Mouse (Mus musculus) monocyte, adult 2 months (primary cell): Measurements from ENCODE around the gene Oas2.
"Not testable (repeated sequence)": the region's sequence is repeated elsewhere in the genome, so short reads cannot be mapped to it uniquely, and the experiment has no call there.

Experiments
- DNase-seq, 2 experiments: peaks; one replicate each; pipeline ENCODE4 v3.0.0; 2022; ENCODE audit warnings: low spot score in 2 of 2, low read depth in 1 of 2

The Oas2 gene

DNA sequence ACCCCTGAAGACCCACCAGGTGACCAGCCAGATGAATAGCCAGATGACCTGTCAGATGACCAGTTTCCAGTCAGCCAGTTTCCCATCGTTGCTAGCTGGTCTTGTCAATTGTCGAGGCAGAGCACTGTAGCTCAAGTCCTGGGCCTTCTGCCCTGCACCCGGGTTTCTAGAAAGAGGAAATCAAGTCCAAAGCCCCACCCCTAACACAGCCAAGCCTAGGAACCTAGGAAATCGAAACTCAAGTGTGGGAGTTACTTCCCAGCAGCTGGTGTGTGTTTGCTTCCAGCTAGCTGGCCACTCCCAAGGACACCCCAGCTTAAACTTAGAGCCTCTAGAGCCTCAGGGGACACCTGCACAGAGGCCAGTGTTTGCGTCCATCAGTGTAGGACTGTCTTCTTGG lies at the start of gene Oas2:
TSS of gene Oas2 (minus strand) at position 166 of the 400 bp plus-strand sequence.
- DNase-seq = peak; percentile 4 to 5

DNA sequence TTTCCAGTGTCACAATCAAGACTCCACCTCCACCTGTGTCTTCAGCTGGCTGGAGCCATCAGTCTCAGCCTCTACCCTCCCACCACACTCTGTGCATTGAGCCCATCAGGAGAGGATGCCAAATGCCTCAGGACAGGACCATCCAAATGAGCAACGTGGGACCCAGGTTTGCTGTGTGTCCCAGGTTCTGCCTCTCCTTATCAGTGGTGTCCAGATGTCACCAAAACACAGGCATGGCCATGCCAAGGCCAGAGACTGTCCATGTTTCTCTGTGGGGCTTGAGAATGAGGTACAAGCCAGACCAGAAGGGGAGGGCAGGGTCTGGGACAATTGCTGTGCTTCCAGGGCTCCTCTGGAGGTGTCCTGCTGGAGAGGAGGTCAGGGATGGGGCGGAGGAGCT lies 49.3 kb upstream of the Oas2 start:
- not testable (repeated sequence) for DNase-seq

DNA sequence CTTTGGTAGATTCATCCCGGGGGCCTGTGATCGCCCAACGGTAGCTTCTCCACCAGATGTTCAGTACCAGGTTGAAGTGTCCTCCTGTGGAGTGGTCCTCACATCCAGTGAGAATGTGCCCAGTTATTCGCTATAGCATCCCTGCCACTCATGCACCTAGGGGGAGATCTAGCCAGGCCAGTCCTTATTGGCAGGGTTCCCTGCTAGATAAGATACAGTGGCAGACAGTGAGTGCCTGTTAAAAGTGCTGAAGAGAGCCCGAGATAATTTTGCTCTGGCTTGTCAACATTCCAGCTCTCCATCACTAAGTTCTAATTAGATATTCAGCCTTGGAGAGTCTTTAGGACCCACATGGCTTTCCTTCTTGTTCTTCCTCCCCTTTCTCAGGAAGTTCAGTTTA lies 48.5 kb upstream of the Oas2 start:
- not testable (repeated sequence) for DNase-seq

DNA sequence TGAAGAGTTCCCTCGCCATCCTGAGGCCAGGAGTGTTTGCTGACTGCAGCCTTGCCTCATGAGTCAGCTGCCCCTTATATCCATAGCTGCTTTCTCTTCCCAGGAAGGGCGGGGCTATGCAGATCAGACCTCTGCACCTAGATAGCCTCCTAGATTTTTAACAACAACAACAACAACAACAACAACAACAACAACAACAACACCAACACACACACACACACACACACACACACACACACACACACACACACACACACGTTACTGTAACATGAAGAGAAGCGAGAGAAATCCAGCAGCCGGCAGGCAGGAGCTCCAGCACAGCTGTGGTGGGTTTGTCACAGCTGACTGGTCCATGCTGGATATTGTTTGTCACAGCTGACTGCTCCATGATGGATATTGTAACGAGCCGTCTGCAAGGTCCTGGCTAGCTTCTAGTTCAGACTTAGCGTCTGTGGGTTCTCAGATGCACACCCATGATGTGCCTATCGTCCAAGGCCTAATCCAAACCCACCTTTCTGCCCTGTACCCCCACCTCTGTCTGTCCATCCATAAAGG lies 45.9 kb upstream of the Oas2 start, which contains the start of gene Oas1e:
TSS of gene Oas1e (minus strand) at position 51 of the 555 bp plus-strand sequence.
- not testable (repeated sequence) for DNase-seq

DNA sequence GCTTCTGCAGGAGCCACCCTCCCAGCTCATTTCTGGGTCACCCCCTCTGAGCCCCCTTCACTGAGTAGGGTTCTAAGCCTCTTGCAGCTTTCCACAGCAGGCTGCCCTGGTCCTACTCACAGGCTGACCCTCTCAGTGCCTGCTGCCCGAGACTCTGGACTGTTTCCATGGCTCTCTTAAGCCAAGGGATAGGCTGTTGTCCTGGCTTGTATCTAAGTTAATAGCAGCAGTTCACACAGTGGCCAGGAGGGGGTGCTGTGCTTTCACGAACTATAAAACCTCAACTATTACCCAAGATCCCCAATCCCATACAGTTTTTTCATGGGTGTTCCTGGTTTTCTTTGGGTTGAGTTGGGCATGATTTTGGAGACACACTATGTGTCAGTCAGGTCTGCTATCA lies 43.4 kb upstream of the Oas2 start:
- DNase-seq = peak in 1 of 2 experiments; percentile 19

DNA sequence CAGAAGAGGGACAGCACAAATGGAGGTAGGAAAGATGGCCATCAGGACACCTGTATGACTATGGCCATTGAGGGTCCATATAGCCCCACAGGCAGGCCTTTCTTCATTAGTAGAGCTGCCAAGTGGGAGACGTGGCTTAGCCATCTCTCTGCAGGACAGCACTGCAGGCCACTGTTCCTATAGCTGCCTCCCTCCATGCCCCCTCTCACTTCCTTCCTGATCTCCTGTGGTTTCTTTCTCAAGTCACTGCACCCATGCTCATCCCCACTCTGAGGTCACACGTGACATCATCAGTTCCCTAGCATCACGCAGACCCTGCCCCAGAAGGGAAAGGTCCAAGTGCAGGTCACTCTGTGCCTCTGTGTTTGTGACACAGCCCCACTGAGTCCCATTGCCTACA lies 37.4 kb upstream of the Oas2 start:
- DNase-seq = no peak

DNA sequence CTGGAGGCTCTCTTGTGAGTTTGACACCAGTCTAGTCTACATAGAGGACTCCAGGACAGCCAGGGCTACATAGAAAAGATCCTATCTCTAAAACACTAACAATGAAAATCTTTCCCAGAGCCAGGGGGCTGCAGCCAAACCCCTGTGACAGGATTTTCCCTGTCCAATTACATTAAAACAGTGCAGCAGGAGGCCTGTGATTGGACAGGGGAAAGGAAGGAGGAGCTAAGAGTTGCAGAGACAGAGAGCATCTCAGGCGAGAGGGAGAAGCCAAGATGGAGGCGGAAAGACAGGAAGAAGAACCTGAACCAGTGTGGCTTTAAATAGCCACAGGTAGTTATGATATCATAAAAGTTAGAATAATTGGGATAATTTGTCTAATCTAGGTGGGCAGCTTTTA lies 32.8 kb upstream of the Oas2 start:
- DNase-seq = no peak

DNA sequence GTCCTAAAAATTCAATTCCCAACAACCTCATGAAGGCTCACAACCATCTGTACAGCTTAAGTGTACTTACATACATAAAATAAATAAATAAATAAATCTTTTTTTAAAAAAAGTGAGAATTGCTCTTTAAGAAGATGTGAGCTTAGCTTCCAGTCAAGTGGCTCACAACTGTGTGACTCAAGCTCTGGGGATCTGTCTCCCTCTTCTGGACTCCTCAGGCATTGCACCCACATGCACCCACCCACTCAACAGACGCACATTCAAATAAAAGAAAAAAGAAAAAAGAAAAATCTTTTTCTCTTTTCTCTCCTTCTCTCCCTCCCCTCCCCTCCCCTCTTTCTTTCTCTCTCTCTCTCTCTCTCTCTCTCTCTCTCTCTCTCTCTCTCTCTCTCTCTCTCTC lies 32.0 kb upstream of the Oas2 start:
- no peak for DNase-seq

DNA sequence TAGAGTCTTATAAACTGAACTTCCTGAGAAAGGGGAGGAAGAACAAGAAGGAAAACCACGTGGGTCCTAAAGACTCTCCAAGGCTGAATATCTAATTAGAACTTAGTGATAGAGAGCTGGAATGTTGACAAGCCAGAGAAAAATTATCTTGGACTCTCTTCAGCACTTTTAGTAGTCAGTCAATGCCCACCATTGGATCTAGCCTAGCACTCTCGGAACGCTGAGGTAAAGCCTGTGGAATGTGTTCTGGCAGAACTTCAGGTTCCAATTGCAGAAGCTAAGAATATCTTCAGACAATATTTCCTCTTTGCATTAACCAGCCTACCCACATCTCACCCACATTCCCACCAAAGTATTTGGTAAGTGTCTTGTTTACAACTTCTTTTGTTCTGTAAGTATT lies 30.3 kb upstream of the Oas2 start:
- DNase-seq = no peak

DNA sequence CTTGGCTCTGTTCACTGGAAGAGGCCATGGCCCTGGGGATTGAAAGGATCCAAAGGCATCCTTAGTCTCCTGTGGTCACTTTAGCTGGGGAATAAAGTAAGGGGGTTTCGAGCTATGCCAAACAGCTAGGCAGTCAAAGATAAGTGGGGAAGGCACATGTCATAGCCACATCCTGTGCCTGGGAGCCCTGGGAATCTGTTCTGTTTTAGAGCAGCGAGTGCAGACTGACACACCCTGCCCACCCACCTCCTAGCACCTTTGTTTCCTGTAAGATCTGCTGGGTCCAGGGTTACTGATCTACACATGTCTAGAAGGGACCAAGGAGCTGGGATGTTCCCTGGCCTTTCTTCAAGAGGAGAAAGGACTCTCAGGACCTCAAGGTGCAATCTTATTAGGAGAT lies 29.3 kb upstream of the Oas2 start:
- DNase-seq = no peak

DNA sequence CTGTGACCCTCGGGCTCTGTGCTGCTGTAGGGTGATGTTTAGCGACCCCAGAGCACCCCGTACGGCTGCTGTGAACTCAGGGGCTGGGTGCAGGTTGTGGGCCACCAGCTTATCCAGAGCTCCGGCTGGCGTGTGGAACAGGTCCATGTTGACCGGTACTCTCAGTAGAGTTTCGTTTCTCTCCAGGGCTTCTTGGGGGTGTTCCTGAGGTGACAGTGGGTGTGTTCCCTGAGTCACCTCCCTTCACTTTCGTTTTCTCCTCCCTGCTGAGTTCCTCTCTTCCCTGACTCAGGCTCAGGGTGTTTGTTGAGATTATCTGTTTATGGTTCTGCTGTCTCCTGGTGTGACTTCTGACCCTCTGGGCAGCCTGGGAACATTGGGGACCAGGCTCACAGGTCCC lies 27.8 kb upstream of the Oas2 start, which contains the start of gene Oas3:
TSS of gene Oas3 (minus strand) at position 184 of the 400 bp plus-strand sequence.
- peak; percentile 8 to 13 for DNase-seq

DNA sequence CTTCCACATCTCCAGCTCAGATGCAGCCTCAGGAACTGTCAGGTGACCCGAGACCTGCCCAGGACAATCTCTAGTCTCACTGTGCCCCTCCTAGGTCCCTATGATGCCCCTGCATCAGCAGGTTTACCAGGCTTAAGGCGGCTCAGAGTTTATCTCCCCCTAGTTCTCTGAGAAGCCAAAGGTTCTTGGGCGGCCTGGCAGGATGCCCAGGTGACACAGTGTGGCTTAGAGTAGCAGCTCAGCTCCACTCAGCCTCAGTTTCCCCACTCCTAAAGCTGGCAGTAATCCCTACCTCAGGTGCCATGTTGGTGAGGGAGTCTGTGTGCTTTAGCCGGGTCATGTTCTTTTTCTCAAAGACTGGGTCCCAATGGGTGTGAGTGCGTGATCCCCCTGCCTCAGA lies 27.1 kb upstream of the Oas2 start:
- no peak for DNase-seq

DNA sequence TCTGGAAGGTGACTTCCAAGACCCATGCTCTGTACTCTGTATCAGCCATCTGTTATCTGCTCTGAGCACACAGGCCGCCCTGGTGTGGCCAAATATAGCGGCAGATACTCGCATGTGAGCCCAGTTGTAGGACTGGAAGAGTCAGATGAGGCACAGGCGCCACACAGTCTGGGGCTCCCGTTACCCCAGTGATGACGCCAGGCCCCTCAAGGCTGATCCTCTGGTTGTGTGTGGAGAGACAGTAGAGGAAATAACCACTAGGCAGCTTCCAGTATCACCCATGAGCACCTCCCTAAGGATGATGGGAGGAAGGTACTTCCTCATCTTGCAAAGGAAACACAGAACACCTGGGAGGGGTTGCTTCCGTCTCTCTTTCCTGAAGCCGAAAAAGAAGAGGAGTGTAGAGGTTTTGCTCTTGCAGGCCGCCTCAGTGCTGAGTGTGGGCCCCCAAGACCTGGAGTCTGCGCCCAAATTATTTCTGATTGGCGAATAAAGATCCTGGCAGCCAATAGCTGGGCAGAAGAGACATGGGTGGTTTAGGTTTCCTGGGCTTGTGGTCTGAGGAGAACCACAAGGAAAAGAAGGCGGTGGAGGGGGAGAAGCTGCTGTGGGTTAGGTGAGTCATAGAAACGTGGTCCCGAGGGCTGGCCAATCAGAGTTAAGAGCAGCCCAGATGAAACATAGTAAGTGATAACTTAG lies 25.8 kb upstream of the Oas2 start:
- DNase-seq = peak in 1 of 2 experiments; percentile 20

DNA sequence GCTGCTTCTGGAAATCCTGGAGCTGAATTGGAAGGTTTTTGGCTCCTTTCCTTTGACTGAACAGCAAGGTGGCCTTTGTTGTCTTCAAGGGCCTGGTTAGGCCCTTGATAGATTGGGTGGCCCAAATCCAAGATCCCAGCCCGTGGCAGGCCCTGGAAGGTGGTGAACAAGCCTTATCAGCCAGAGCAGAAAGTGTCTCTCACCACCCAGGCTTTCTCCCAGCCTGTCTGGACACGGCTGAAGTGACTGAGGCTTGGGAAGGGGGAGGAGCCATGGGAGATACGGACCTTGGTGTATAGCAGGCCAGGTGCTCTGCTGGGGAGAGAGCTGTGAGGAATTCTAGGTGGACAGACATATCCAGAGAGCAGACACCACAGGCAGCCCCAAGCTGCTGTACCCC lies 19.7 kb upstream of the Oas2 start:
- DNase-seq = no peak

DNA sequence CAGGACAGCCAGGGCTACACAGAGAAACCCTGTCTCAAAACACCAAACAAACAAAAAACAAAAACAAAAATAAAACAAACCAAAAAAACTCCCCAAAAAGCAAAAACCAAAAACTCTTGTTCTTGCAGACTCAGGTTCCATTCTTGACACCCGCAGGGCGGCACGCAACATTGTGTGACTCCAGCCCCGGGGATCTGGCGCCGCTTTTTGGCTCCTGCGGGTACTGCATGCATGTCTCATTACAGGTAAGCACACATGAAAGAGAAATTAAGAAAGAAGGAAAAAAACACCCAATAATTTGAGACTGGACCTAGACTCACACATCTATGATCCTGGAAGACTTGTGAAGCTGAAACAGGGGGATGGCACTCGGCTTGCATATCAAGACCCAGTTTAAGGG lies 15.4 kb upstream of the Oas2 start:
- DNase-seq = no peak

DNA sequence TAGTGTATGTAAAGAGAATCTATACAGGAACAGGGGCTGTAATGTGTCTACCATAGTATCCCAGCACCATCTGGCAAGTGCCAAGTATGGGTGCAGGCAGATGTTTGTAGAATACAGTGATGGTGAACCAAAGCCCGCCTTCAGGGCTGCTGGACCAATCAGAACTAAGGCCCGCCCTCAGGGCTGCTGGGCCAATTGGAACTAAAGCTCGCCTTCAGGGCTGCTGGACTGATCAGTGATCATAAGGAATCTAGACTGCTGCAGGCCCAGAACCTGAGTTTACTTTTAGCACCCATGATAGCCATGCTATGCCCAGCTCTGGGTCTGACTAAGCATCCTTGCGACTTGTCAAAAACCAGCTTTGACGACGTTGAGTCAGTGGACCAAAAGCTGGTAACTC lies 12.2 kb upstream of the Oas2 start:
- no peak for DNase-seq

DNA sequence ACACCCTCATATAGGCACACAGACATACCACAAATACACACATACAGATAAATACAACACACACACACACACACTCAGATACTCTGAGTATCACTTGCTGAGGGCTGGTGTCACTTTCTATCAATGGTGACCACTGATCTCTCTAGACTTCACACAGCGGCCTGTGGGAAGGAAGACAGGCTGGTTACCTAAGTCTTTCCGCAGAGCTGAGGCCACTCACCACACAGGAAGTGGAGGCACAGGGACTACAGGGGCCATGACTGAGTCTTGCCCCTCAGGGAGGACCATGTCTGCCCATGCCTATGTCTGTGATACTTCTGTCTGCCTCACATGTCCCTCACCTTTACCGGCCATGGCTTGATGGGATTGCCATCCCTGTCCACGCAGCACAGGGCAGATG lies 4.6 kb upstream of the Oas2 start:
- DNase-seq = no peak

DNA sequence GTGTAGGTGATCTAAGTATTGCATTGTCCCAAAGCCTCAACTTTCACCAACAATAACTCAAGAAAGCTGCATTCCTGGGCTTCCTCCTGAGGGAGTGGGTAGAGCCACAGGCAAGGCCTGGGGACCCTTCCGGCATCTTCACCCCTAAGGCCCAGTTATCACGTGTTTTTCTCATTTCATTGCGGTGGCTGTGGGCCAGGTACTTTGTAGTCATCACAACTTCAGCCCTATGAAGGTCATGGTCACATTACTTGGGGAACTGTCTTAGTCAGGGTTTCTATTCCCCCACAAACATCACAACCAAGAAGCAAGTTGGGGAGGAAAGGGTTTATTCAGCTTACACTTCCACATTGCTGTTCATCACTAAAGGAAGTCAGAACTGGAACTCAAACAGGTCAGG lies 3.1 kb upstream of the Oas2 start:
- no peak for DNase-seq

DNA sequence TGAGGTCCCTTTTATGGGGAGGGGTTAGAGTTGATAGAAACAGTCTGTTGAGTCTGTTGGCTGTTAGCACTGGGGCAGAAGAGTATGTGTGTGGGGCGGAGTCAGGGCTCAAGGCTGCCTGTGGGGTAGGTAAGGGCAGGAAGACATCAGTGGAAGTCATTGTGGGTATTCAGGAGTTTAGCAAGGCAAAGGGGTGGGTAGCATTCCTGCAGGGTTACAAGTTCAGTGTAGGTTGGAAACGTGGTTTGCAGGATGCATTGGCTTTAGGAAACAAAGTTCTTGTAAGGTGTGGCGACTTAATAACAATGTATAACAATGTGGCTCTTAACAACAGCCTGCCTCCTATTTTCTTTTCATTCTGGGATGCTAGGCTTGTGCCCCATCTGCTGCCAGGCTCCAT lies 1.6 kb upstream of the Oas2 start:
- DNase-seq = no peak

DNA sequence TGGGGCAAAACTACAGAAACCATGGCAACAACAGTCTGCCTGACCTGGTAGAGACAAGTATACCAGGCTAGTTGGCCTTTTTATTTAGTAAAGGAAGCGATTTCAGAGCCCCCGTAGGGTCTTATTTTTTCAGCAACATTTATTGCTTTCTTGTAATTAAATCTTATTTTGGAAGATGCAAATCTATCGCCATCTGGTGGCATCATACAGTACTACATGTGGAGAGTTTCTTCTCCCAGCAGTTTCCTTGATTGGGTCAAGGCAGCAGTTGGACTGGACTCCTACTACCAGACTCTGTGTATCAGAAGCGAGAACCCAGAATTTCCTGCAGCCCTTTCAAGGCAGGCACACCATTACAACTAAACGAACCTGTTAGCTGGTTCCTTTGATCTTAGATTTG lies 3.2 kb downstream of the Oas2 start:
- no peak for DNase-seq

DNA sequence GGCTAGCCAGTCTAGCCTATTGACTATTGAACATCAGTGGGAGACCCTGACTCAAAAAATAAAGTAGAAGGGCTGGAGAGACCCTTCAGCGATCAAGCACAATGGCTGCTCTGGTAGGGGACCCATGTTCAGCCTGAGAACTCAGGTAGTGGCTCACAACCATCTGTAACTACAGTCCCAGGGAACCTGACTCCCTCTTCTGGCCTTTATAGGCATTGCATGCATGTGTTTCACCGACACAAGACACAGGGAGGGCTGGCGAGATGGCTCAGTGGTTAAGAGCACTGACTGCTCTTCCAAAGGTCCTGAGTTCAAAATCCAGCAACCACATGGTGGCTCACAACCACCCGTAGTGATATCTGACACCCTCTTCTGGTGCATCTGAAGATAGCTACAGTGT lies 7.5 kb downstream of the Oas2 start:
- no peak for DNase-seq

DNA sequence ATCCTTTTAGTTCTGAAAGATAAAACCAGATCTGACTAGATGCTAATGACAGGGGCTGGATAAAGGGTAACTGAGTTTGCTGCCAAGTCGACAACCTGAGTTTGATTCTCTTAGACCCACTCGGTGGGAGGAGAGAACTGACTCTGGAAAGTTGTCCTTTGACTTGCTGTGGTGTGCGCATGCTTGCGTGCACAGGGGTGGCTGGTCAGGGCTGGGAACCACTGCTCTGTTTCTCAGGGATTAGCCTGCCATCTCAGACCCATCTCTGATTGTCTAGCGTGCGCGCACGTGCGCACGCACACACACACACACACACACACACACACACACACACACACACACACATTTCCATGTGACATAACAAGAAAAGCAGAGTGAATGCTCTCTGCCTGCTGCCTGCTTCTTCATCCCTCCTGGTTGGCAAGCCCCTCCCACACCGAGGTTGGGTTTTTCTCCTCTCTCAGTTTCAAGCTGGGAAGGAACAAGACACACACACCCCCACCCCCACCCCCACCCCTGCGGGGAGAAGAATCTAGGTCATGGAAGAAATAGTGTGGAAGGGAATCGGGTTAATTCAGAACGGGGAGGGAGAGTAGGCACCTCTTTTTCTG lies 15.2 kb downstream of the Oas2 start:
- no peak for DNase-seq

DNA sequence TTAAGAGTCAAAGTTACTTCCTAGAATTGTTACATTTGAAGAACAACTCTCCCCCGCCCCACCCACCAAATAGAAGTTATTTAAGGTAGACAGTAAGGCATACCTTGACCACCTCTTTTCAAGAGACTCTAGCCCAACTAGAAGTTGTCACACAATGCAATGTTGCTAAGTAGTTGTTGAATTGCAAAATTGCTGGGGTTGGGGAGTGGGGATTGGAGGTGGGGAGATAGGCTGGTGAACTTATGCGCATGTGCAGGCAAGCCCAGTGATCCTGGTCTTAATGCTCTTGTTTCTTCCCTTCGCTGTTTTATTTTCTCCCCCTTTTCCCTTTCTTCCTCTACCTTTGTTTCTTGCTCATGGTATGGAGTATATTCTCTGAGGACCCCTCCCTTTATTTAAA lies 16.0 kb downstream of the Oas2 start:
- DNase-seq = no peak
